Mouse (Mus musculus): ENCODE measurements around the gene Akt3. TPM values are rescaled to one million over a fixed set of nuclear protein-coding genes. Genes with fewer than 3 reads are reported as not detected.

The Akt3 gene
- 46.3 and 46.6 TPM in 2 replicates for polyA plus RNA-seq (2012; rRNA removed)

DNA sequence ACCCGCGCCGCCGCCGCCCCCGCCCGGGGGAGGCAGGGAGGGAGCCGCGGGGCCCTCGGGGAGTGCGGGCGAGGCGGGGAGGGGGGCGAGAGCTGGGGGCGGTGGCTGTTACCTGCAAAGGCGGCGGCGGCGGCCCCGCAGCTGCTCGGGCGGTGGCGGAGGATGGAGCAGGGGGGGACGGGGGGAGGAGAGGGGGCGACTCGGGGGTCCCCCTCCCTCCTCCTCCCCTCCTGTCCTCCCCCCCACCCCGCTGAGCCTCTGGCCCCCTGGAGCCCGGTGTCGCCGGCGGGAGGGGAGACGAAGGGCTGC is at the start of gene Akt3:
TSS of gene Akt3 (minus strand) at position 170 of the 309 bp plus-strand sequence.
- H3K4me1 ChIP-seq (ENCODE audit: control insufficient read depth, insufficient read depth, low read length): peaks cover 4% of the 10 kb centered on the region
- H3K27ac ChIP-seq (ENCODE audit: insufficient read depth, low read length): peak within 1 kb of the TSS; percentile 99
- TF ChIP-seq POLR2A (IDR thresholded peaks at IDR 0.05; ENCODE audit: extremely low read depth, insufficient read depth, low read length) (no peak), CTCF (IDR thresholded peaks at IDR 0.05; ENCODE audit: extremely low read depth, insufficient read depth, low read length) (no peak)
- H3K4me3 ChIP-seq (ENCODE audit: insufficient read depth, low read length): peak within 1 kb of the TSS; percentile 61

DNA sequence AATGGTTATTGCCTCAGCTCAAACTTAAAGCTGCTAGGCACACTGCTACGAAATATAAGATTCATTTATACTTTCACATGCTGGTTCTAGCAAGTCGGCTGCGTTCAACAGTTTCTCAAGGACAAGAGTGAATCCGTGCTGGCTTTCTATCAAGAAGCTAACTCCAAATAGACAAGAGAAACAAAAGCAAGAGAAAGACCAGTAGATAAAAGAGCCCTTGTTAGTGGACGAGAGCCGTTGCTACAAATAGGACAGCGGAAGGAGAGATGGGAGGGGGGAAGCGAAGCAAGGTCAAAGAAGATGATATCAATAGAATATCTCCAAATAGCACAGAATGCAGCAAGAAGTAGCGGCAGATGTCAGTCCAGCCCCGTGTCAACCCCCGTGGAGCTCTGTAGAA is 49.5 kb upstream of the Akt3 start:
- H3K27ac ChIP-seq (ENCODE audit: insufficient read depth, low read length): peak overlapping the region; percentile 90
- peaks cover 8% of the 10 kb centered on the region; the same call in 1 of the 2 replicates for H3K4me1 ChIP-seq (ENCODE audit: control insufficient read depth, insufficient read depth, low read length)
- TF ChIP-seq POLR2A (IDR thresholded peaks at IDR 0.05; ENCODE audit: extremely low read depth, insufficient read depth, low read length) (no peak), CTCF (IDR thresholded peaks at IDR 0.05; ENCODE audit: extremely low read depth, insufficient read depth, low read length) (no peak)
- peak overlapping the region; percentile 35 for H3K4me3 ChIP-seq (ENCODE audit: insufficient read depth, low read length)

GRCm38 (mm10) chr1:177298231-177298630 is 40.2 kb upstream of the Akt3 start:
- Histone ChIP-seq H3K27ac (ENCODE audit: insufficient read depth, low read length) (no peak overlapping the region), H3K4me1 (ENCODE audit: control insufficient read depth, insufficient read depth, low read length) (no peaks in the 10 kb centered on the region), H3K4me3 (ENCODE audit: insufficient read depth, low read length) (no peak overlapping the region)
- TF ChIP-seq CTCF (IDR thresholded peaks at IDR 0.05; ENCODE audit: extremely low read depth, insufficient read depth, low read length) (no peak), POLR2A (IDR thresholded peaks at IDR 0.05; ENCODE audit: extremely low read depth, insufficient read depth, low read length) (no peak)

GRCm38 (mm10) chr1:177286764-177287163 is 28.8 kb upstream of the Akt3 start:
- TF ChIP-seq POLR2A (IDR thresholded peaks at IDR 0.05; ENCODE audit: extremely low read depth, insufficient read depth, low read length) (no peak), CTCF (IDR thresholded peaks at IDR 0.05; ENCODE audit: extremely low read depth, insufficient read depth, low read length) (no peak)
- no peak overlapping the region for H3K27ac ChIP-seq (ENCODE audit: insufficient read depth, low read length)
- no peaks in the 10 kb centered on the region for H3K4me1 ChIP-seq (ENCODE audit: control insufficient read depth, insufficient read depth, low read length)

DNA sequence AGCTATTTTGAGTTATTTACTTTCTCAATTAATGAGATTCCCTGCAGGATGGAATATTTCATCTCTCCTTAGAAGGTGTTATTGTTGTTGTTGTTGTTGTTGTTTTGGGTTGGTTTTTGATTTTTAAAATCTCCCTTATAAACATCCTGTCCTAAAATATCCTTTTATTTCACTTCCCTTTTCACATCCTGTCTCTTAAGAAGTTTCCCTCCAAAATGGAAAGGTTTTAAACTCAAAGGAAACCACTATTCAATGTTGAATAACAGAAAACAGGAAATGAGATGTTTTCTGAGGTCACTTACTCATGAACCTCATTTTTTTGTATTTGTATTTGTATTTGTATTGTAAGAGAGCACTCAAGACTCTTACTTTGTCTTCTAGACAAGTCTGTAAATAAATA is 23.9 kb upstream of the Akt3 start:
- H3K4me3 ChIP-seq (ENCODE audit: insufficient read depth, low read length): no peak overlapping the region
- H3K27ac ChIP-seq (ENCODE audit: insufficient read depth, low read length): no peak overlapping the region
- TF ChIP-seq CTCF (IDR thresholded peaks at IDR 0.05; ENCODE audit: extremely low read depth, insufficient read depth, low read length) (no peak), POLR2A (IDR thresholded peaks at IDR 0.05; ENCODE audit: extremely low read depth, insufficient read depth, low read length) (no peak)
- no peaks in the 10 kb centered on the region for H3K4me1 ChIP-seq (ENCODE audit: control insufficient read depth, insufficient read depth, low read length)

More at GRCm38 (mm10) chr1:177286764-177287163, 28.8 kb upstream of the Akt3 start:
- no peak overlapping the region for H3K4me3 ChIP-seq (ENCODE audit: insufficient read depth, low read length)

DNA sequence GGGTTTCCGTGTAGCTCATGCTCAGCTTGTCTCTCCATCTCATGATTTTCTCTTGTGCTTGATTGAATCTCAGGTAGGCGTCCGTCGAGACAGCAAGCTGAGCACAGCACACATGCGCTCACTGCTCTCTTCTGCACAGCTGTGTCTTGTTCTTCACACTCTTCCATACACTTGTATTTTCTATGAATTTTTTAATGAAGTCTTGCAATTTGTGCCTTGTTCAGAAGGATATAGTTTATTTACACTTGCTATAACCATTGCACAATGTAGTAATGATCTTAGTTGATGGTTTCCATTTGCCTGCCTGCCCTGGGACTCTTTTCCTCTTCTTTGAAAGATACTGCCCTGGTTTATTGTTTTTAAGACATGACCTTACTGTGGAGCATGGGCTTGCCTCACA is 19.4 kb upstream of the Akt3 start:
- TF ChIP-seq POLR2A (IDR thresholded peaks at IDR 0.05; ENCODE audit: extremely low read depth, insufficient read depth, low read length): no peak
- no peak for TF ChIP-seq CTCF (IDR thresholded peaks at IDR 0.05; ENCODE audit: extremely low read depth, insufficient read depth, low read length)
- no peak overlapping the region for H3K4me3 ChIP-seq (ENCODE audit: insufficient read depth, low read length)
- no peak overlapping the region for H3K27ac ChIP-seq (ENCODE audit: insufficient read depth, low read length)
- H3K4me1 ChIP-seq (ENCODE audit: control insufficient read depth, insufficient read depth, low read length): no peaks in the 10 kb centered on the region

DNA sequence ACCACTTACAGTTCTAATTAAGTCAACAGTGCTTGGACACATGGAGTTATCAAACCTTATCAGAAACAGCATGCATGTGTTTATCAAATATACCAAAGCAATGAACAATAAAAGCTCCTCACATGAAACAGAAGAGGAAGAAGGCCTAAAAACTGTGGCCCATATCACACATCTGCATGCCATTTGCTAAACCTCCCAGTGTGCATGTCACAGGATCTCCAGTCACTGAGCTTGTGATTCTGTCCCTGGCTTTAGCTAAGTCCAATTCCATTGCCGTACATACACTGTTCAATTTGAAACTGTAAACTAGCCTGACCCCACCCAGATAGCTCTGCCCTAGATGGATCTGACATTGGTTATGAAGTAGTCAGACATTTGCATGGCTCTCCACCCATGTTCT is 9.6 kb upstream of the Akt3 start:
- no peaks in the 10 kb centered on the region for H3K4me1 ChIP-seq (ENCODE audit: control insufficient read depth, insufficient read depth, low read length)
- no peak overlapping the region for H3K4me3 ChIP-seq (ENCODE audit: insufficient read depth, low read length)
- TF ChIP-seq POLR2A (IDR thresholded peaks at IDR 0.05; ENCODE audit: extremely low read depth, insufficient read depth, low read length) (no peak), CTCF (IDR thresholded peaks at IDR 0.05; ENCODE audit: extremely low read depth, insufficient read depth, low read length) (no peak)
- no peak overlapping the region for H3K27ac ChIP-seq (ENCODE audit: insufficient read depth, low read length)

- TF ChIP-seq CTCF (IDR thresholded peaks at IDR 0.05; ENCODE audit: extremely low read depth, insufficient read depth, low read length): no peak
- no peak for TF ChIP-seq POLR2A (IDR thresholded peaks at IDR 0.05; ENCODE audit: extremely low read depth, insufficient read depth, low read length)
- H3K27ac ChIP-seq (ENCODE audit: insufficient read depth, low read length): no peak overlapping the region
Measured at GRCm38 (mm10) chr1:177262926-177263325, 4.9 kb upstream of the Akt3 start.

GRCm38 (mm10) chr1:177260796-177261195 is 2.8 kb upstream of the Akt3 start:
- TF ChIP-seq CTCF (IDR thresholded peaks at IDR 0.05; ENCODE audit: extremely low read depth, insufficient read depth, low read length) (no peak), POLR2A (IDR thresholded peaks at IDR 0.05; ENCODE audit: extremely low read depth, insufficient read depth, low read length) (no peak)
- no peak overlapping the region for H3K4me3 ChIP-seq (ENCODE audit: insufficient read depth, low read length)
- H3K4me1 ChIP-seq (ENCODE audit: control insufficient read depth, insufficient read depth, low read length): peaks cover 4% of the 10 kb centered on the region
- H3K27ac ChIP-seq (ENCODE audit: insufficient read depth, low read length): no peak overlapping the region

More at GRCm38 (mm10) chr1:177262926-177263325, 4.9 kb upstream of the Akt3 start:
- Histone ChIP-seq H3K4me3 (ENCODE audit: insufficient read depth, low read length) (no peak overlapping the region), H3K4me1 (ENCODE audit: control insufficient read depth, insufficient read depth, low read length) (peaks cover 4% of the 10 kb centered on the region)

DNA sequence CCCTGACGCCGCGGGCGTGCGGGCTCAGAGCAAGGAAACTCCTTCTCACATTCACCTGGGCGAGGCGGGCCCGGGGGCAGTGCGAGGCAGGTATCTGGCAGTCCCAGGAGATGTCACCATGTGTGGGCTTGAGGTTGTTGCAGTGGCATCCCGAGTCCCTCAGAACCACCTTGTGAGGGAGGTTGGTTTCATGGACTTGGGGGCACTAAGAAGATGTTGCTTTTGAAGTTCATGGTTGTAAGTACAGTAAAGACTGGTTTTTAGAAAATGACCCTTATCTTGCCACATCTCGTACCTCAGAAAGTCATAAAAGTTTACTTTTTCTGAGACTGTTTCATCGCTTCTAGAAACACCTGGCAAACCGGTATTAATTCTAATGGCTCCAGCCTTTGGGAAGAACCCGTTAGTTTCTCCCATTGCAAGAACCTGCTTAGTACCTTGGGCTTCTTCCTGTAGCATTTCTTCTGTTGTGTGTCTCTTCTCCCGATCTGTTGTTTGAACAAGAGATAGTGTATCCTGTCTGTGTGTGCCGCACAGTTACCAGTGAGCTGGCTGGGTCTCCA is 1.1 kb upstream of the Akt3 start:
- peak overlapping the region; percentile 61 for H3K4me3 ChIP-seq (ENCODE audit: insufficient read depth, low read length)
- peak overlapping the region; percentile 99 for H3K27ac ChIP-seq (ENCODE audit: insufficient read depth, low read length)
- TF ChIP-seq POLR2A (IDR thresholded peaks at IDR 0.05; ENCODE audit: extremely low read depth, insufficient read depth, low read length): no peak
- TF ChIP-seq CTCF (IDR thresholded peaks at IDR 0.05; ENCODE audit: extremely low read depth, insufficient read depth, low read length): no peak
- H3K4me1 ChIP-seq (ENCODE audit: control insufficient read depth, insufficient read depth, low read length): peaks cover 4% of the 10 kb centered on the region

Data from cortical plate, adult 2 months (tissue).